Mouse (Mus musculus): ENCODE data around the gene Sqstm1.

The Sqstm1 gene

GRCm38 (mm10) chr11:50176351-50176750 lies 34.3 kb downstream of the Sqstm1 start:
- no peak for DNase-seq (ENCODE audit: low spot score in 2 of 2)

- DNase-seq (ENCODE audit: low spot score in 2 of 2), result peak; percentile 97 to 98
These were observed 35.9 kb downstream of the Sqstm1 start for GRCm38 (mm10) chr11:50174730-50175187.

- DNase-seq (ENCODE audit: low spot score in 2 of 2), result peak in 1 of 2 experiments; percentile 25
These were observed 36.4 kb downstream of the Sqstm1 start, which contains the start of gene Mrnip for GRCm38 (mm10) chr11:50174111-50174729. TSS of gene Mrnip (plus strand) at chr11:50174444.

- DNase-seq (ENCODE audit: low spot score in 2 of 2), result no peak
These were observed 42.3 kb downstream of the Sqstm1 start for GRCm38 (mm10) chr11:50168352-50168751.

GRCm38 (mm10) chr11:50162338-50163050 lies 48.1 kb downstream of the Sqstm1 start:
- DNase-seq (ENCODE audit: low spot score in 2 of 2), result no peak

- DNase-seq (ENCODE audit: low spot score in 2 of 2), result peak; percentile 36 to 54
These were observed 48.9 kb downstream of the Sqstm1 start for GRCm38 (mm10) chr11:50161578-50162304.

- no peak for DNase-seq (ENCODE audit: low spot score in 2 of 2)
These were observed 51.3 kb downstream of the Sqstm1 start for GRCm38 (mm10) chr11:50159347-50159746.

- no peak for DNase-seq (ENCODE audit: low spot score in 2 of 2)
These were observed 52.3 kb downstream of the Sqstm1 start for GRCm38 (mm10) chr11:50158346-50158745.

- DNase-seq (ENCODE audit: low spot score in 2 of 2), result no peak
These were observed 53.8 kb downstream of the Sqstm1 start for GRCm38 (mm10) chr11:50156725-50157258.

GRCm38 (mm10) chr11:50155785-50156184 lies 54.8 kb downstream of the Sqstm1 start:
- DNase-seq (ENCODE audit: low spot score in 2 of 2), result no peak

- DNase-seq (ENCODE audit: low spot score in 2 of 2), result peak; percentile 31 to 43
These were observed 55.7 kb downstream of the Sqstm1 start for GRCm38 (mm10) chr11:50154777-50155520.

- DNase-seq (ENCODE audit: low spot score in 2 of 2), result no peak
These were observed 56.5 kb downstream of the Sqstm1 start for GRCm38 (mm10) chr11:50154166-50154565.

GRCm38 (mm10) chr11:50151374-50151773 lies 59.3 kb downstream of the Sqstm1 start:
- DNase-seq (ENCODE audit: low spot score in 2 of 2), result no peak

- DNase-seq (ENCODE audit: low spot score in 2 of 2), result no peak
These were observed 61.0 kb downstream of the Sqstm1 start for GRCm38 (mm10) chr11:50149603-50150150.
